Mouse (Mus musculus) spleen, adult 2 months (tissue): ENCODE results near the gene Shroom3. TPM values are rescaled to one million over a fixed set of nuclear protein-coding genes. Genes with fewer than 3 reads are reported as not detected.

Source experiments
- DNase-seq, 2 experiments: peaks; one replicate each; pipeline versions ENCODE4 v3.0.0 to v3.0.0-alpha.2; 2012 to 2021; ENCODE audit warnings: low spot score in 2 of 2, low read depth in 1 of 2
- H3K27ac ChIP-seq: fragments of 200-500 bp; 2 replicates; pipeline ENCODE4 v1.5.1; 2012; ENCODE audit warnings: low read length, inconsistent platforms; ENCODE audit not compliant: insufficient read depth
- H3K27me3 ChIP-seq: fragments of 200-500 bp; 2 replicates; pipeline ENCODE4 v1.6.1; 2012; ENCODE audit warnings: mild to moderate bottlenecking, moderate library complexity, low read length, inconsistent platforms; ENCODE audit not compliant: control insufficient read depth, insufficient read depth
- H3K36me3 ChIP-seq: fragments of 200-500 bp; 2 replicates; pipeline ENCODE4 v1.6.1; 2012; ENCODE audit warnings: mild to moderate bottlenecking, low read length, inconsistent platforms; ENCODE audit not compliant: control insufficient read depth, insufficient read depth
- H3K4me1 ChIP-seq: fragments of 200-500 bp; 2 replicates; pipeline ENCODE4 v1.6.1; 2011; ENCODE audit warnings: inconsistent platforms; ENCODE audit not compliant: control insufficient read depth, insufficient read depth, insufficient read length
- H3K4me3 ChIP-seq: fragments of 200-500 bp; 2 replicates; pipeline ENCODE4 v1.5.1; 2011; ENCODE audit warnings: mild to moderate bottlenecking, inconsistent platforms; ENCODE audit not compliant: insufficient read depth, insufficient read length; ENCODE audit errors: extremely low read depth
- CTCF ChIP-seq: fragments of 200-500 bp; IDR thresholded peaks from 2 replicates; pipeline ENCODE4 v1.5.1; 2011; ENCODE audit warnings: mild to moderate bottlenecking, inconsistent platforms; ENCODE audit not compliant: insufficient read depth, insufficient read length, insufficient replicate concordance; ENCODE audit errors: extremely low read depth
- POLR2A ChIP-seq: fragments of 200-500 bp; IDR thresholded peaks from 2 replicates; pipeline ENCODE4 v1.6.1; 2011; ENCODE audit warnings: low read depth, low read length, inconsistent platforms
- WGBS: fragments of 180-500 bp; shearing (Covaris S2); methylation state at CpG from one replicate; pipeline ENCODE4 v1.1.7; 2018; 5-methylcytosine and 5-hydroxymethylcytosine counted together
- polyA plus RNA-seq: library from polyadenylated mRNA; depleted of rRNA; stranded (reverse); fragments of >200 nt; gene quantifications from 2 replicates; pipeline ENCODE4 v1.2.3, GENCODE M21; 2012

Gene Shroom3
- polyA plus RNA-seq, 1 experiment, result 9.9 TPM

DNA sequence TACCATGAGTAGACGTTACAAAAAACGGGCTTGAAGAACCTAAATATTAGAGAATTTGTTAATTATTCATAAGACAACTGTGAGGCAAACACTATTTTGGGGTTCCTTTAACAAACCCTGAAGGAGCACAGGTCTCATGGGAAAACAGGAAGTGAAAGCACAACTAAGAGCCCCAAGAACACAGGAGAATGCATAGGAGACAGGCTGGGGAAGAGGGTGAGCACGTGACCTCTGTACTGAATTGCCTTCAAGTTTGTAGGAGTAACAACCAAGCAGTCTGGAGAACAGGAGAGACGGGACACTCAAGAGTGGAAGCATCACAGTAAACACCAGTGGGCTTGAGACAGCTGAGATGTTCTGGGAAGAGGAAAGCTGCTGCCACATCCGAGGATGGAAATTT is 16.4 kb upstream of the Shroom3 start:
- TF ChIP-seq POLR2A (no peak), CTCF (no peak)
- 71% methylated on average over 5 of the region's 5 CpGs for WGBS
- Histone ChIP-seq H3K27me3 (no peaks in the 10 kb centered on the region), H3K4me3 (no peak overlapping the region), H3K4me1 (no peaks in the 10 kb centered on the region), H3K27ac (no peak overlapping the region), H3K36me3 (no peaks in the 10 kb centered on the region)
- no peak for DNase-seq

DNA sequence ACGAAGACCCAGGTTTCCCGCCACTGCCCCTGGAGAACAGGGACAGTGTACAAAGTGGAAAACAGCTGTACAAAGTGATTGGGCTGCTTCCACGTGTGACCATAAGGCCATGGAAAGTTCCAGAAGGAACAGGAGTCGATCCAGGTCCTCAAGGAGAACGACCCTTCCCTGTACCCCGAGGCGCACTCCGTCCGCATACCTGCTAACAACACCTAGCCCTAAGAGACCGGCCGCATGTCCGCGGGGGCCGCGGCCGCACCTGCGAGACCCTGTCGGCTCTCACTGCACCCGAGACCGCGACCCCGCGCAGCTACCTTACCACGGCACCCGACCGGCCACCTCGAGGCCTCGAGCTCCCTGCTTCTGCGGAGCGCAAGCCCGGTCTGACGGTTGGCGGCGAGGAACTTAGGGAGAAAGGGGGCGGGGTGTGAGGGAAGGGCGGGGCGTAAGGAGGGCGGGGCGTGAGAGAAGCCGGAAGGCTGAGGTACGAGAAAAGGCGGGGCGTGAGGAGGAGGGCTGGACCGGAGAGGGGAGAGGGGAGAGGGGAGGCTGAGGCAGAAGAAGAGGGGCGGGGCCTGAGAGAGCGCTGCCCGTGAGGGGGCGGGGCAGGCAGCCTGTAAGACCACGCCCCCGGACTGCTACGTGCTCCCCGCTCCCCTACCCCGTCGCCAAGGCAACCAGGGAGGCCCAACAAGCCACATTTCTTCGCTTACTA is 8.2 kb upstream of the Shroom3 start, which contains the start of gene Ccdc158:
Gene Ccdc158, minus strand, starts transcription at position 413 of the 715 bp plus-strand sequence.
- peak; percentile 44 to 45 for DNase-seq
- H3K36me3 ChIP-seq, result no peaks in the 10 kb centered on the region
- H3K4me1 ChIP-seq, result peaks cover 8% of the 10 kb centered on the region
- H3K27me3 ChIP-seq, result 0 out of 2 replicates have a peak, but pooled peaks cover 2% of the 10 kb centered on the region
- 15% methylated on average over 49 of the region's 55 CpGs for WGBS
- H3K27ac ChIP-seq, result no peak within 1 kb of the TSS
- H3K4me3 ChIP-seq, result peak within 1 kb of the TSS; percentile 50
- TF ChIP-seq CTCF, result no peak
- TF ChIP-seq POLR2A, result no peak

DNA sequence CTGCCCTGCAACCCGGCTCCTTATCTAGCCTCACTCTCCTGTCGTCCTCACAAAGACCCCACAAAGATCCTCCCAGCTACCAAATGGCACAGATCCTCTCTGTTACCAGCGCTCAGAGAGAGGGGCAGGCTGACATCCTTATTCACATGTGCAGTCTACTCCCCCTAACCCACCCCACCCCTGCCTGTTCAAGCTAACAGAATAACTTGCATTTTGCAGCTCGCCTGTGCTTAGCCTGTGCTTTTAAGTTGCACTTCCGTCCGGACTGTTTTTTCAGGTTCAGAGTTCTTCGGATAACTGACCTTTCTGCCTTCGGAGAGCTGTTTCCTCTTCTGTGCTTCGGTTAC is 7.7 kb upstream of the Shroom3 start:
- 0 out of 2 replicates have a peak, but pooled peaks cover 2% of the 10 kb centered on the region for H3K27me3 ChIP-seq
- TF ChIP-seq CTCF, result no peak
- no peak for TF ChIP-seq POLR2A
- peaks cover 8% of the 10 kb centered on the region for H3K4me1 ChIP-seq
- no peak overlapping the region for H3K27ac ChIP-seq
- 5% methylated on average over 9 of the region's 9 CpGs for WGBS
- DNase-seq, result no peak
- peak overlapping the region; percentile 50 for H3K4me3 ChIP-seq
- H3K36me3 ChIP-seq, result no peaks in the 10 kb centered on the region

DNA sequence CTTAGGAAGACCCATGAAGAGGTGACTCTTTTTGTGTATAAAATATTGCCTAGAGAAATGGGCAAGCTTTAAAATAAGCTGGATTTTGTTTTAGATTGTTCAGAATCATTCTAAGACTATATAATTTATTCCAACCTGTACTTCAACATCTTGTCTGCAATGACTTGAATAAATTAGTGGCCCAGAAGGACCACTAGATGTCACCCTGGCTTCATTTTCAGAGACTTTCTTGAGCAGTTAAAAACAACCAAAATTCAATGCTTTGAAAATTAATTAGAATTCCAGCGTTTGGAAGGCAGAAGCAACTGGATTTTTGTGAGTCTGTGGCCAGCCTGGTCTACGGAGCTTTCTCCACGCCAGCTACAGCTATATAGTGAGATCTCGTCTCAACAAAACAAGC is 3.8 kb upstream of the Shroom3 start:
- no peak for DNase-seq
- no peak overlapping the region for H3K27ac ChIP-seq
- TF ChIP-seq POLR2A, result no peak
- no peak for TF ChIP-seq CTCF
- WGBS, result 38% methylated on average over 4 of the region's 4 CpGs
- H3K36me3 ChIP-seq, result no peaks in the 10 kb centered on the region
- H3K4me1 ChIP-seq, result peaks cover 8% of the 10 kb centered on the region
- no peak overlapping the region for H3K4me3 ChIP-seq
- peaks cover 9% of the 10 kb centered on the region; the same call in 1 of the 2 replicates for H3K27me3 ChIP-seq

DNA sequence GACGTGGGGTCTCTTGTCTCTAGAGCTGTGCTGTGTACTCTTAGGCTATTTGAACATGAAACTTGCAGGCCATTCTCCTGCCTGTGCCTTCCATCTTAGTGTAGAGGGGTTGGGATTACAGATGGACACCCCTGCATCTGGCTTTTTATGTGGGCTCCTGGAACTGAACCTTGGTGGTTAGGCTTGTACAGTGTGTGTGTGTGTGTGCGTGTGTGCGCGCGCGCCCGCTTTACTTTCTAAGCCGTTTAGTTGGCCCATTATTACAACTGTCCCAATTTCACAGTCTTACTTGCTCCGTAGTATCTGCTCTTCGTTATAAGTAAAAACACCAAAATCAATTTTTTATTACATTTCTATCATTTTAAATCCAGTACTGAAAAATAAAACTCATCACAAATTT is 1.4 kb upstream of the Shroom3 start:
- 92% methylated on average over 10 of the region's 10 CpGs for WGBS
- DNase-seq, result no peak
- Histone ChIP-seq H3K27me3 (peaks cover 7% of the 10 kb centered on the region; the same call in 1 of the 2 replicates), H3K27ac (no peak overlapping the region), H3K36me3 (no peaks in the 10 kb centered on the region), H3K4me1 (no peaks in the 10 kb centered on the region), H3K4me3 (no peak overlapping the region)
- no peak for TF ChIP-seq CTCF
- no peak for TF ChIP-seq POLR2A

DNA sequence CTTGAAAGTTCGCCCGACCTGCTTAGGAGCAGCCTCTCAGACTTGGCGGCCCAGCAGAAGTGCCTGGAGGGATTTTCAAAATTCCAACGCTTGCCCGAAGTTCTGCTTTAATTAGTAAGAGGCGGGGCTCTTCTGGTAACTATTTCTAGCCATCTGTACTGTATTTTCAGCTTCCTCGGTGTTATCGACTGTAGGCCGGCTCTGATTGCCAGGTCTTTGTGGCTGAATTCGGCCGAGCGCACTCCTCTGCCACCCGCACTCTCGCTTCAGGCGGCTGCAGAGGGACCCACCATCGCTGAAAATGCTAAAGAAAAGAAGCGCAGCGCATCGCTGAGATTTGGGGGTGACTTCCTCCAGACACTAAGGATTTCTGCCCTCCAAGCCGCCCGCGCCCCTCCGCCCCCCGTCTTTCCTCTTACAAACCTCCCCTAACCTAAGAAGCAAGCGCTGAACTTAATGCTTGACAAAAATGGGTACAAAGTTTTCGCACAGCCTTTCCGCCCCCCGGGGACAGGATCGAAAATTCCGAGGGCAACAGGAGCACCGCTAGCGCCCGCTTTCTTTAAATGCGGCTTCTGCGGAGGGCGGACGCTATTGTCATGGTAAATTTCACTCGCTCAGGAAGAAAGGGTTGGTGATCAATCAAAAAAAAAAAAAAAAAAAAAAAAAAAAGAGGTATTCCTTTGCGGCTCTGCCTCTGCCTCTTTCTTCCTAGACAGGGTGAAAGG is 450 bp upstream of the Shroom3 start:
- peak overlapping the region; percentile 21; the same call in 1 of the 2 replicates for H3K4me3 ChIP-seq
- peaks cover 7% of the 10 kb centered on the region; the same call in 1 of the 2 replicates for H3K27me3 ChIP-seq
- no peak for DNase-seq
- H3K27ac ChIP-seq, result no peak overlapping the region; the same call in 1 of the 2 replicates
- WGBS, result 7% methylated on average over 39 of the region's 39 CpGs
- no peak for TF ChIP-seq CTCF
- H3K4me1 ChIP-seq, result no peaks in the 10 kb centered on the region
- H3K36me3 ChIP-seq, result no peaks in the 10 kb centered on the region
